Mouse (Mus musculus) kidney, adult 9 months (tissue): ENCODE data around the gene Hdac10.

Experiments used
- DNase-seq: peaks from one replicate; pipeline ENCODE4 v3.0.0; 2022

The Hdac10 gene

GRCm38 (mm10) chr15:89122649-89123366 lies 5.7 kb downstream of the Hdac10 start, which contains the start of gene Tubgcp6:
TSS of gene Tubgcp6 (minus strand) at chr15:89123112.
- peak; percentile 96 for DNase-seq

- DNase-seq = no peak
These were observed 10.5 kb downstream of the Hdac10 start for GRCm38 (mm10) chr15:89118007-89118406.

DNA sequence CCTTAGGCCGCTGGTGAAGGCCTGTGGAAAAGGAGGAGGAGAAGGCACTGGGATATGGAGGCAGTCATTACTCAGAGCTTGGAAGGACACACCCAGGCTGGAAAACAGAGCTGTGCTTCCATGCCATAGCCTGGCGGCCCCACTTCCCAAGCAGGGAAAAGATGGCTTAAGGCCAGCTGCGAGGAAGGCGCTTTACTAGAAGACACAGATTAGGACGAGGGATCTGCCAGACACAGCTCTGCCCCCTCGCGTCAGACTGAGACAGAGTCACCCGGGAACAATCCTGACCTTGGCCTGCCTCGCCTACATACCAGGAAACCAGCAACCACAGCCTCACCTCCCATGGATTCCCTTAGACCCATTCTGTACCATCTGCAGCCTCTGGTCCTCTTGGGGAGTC lies 18.4 kb downstream of the Hdac10 start:
- no peak for DNase-seq

- no peak for DNase-seq
These were observed 21.5 kb downstream of the Hdac10 start for GRCm38 (mm10) chr15:89106976-89107375.

DNA sequence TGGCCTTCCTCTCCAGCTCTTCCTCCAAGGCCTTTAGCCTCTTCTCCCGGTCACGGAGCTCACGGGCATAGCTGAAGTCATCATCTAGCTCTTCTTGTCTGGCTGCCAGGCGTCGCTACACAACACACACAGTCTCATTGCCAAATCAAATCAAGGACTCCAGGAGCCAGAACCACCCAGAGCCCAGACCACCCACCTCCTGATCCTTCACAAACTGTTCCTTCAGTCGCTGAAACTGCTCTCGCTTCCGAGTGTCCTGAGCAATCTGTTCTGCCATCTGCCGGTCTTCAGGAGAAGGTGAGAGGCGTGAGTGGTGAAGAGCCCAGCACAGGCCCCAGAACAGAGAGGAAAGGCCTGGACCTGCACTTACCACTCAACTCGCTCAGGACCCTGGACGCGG lies 22.4 kb downstream of the Hdac10 start:
- no peak for DNase-seq

DNA sequence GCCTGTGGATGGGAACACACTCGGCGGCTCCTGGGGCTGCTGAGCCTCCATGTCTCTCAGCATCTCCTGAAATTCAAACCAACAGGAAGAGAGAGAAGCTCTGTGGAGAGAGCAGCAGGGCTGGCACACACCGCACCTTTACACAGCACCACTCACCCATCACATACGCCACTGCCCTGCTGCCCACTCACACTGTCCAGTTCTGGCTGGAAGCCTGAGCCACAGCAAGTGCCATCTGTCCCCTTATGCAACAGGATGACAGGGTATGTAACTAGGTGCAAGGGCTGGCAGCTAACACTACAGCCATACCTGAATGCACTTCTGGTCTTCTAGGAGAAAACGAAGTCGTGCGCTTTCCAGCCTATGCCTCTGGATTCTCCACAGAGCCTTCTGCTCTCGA lies 24.1 kb downstream of the Hdac10 start:
- DNase-seq = no peak

DNA sequence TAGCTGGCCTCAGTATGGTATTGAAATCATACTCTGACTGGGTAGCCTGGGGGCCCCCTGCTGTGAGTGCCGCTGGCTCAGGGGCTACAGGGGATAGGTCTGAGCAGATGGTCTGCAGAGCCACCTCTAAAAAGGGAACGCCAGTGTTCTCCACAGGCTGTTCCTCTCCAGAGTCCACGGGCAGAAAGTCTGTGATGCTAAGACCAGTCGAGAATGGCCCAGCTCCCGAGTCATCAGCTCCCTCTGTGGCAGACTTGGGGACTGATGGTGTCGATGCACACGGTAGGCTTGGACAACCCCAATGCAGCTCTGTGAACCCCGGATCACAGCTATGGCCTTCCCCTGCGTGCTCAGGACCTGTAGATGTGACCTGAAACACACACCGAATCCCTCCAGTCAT lies 24.6 kb downstream of the Hdac10 start:
- no peak for DNase-seq

DNA sequence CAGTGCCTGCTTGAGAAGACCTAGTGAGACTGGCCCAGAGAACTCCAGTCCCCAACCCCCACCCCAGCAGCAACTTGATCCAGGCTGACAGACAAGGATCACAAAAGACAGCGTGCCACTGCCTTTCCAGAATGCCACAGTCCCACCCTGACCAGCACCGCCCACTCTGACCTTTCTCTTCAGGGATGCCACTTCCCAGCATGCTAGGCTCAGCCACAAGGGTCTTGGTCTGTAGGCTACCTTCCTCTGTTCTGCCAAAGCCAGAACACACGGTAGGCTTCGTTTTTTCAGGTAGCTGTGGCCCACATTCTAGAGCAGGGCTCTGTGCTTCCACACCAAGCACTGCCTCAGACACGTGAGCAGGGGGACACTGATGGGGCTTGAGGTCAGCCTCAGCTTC lies 25.9 kb downstream of the Hdac10 start:
- DNase-seq = no peak

DNA sequence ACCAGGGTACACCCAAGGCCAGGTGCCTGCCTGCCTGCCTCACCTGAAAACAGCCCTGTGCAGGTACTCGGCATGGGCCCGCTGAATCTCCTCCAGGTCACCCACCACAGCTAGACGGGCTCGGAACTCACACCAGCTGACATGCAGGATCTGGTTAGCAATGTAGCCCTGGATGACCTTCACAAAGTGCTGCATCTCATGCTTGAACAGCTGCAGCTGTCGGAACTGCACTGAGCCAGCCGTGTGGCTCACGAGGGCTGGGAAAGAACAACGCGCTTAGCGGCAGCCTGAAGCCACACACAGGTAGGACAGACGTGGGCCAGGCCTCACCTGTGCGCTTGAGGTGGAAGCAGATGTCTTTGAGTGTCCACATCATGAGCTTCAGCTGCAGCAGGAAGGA lies 27.7 kb downstream of the Hdac10 start:
- no peak for DNase-seq

DNA sequence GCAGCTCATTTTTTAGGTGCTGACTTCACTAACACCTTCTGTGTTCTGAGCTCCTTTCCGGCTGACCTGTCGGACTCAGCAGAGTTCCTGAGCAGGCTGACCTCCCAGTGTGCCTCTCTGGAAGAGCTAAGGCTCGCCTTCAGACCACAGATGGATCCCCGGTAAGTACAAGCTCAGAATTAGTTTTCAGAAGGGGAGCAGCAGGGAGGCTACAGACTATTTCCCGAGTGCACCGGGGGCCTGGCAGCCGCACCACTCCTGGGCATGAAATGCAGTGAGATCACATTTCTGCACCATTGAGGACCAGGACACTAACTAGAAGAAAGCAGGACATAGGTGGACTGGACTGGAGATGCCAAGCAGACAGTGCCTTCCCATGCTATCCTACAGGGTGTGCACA lies 29.9 kb downstream of the Hdac10 start:
- DNase-seq = no peak

DNA sequence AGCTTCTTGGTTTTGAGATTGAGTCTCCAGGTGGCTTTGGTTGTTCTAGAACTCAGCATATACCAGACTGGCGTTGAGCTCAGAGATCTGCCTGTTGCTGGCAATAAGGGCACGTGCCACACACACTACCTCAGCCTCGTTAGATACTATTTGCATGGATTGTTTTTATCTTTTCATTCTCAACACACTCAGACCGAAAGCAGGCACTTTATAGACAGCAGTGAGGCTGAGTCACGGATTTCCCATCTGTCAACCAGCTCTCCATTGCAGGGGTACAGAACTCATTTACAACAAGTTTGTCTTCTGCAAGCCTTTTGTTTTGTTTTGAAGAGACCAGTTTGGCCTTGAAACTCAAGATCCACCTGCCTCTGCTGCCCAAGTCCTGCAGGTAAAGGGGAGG lies 31.1 kb downstream of the Hdac10 start:
- no peak for DNase-seq

DNA sequence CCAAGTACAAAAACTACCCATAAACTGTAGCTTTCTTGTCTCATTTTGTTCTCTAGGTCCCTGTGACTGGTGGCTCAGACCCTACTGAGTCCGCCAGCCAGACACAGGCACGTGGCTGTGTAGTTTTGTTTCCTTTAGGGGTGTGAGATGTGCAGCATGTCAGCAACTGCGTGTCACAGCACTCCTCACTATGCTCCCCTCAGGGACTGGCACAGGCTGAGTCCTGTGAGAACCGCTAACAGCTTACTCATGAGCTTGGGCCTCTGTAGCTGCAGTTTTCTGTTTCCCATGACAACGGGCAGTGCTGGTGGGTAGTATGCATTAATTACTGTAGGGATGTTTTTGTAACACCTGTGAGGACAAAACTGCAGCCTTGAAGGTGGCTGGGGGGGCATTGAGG lies 36.3 kb downstream of the Hdac10 start:
- DNase-seq = no peak

- no peak for DNase-seq
These were observed 37.8 kb downstream of the Hdac10 start for GRCm38 (mm10) chr15:89090662-89091061.

DNA sequence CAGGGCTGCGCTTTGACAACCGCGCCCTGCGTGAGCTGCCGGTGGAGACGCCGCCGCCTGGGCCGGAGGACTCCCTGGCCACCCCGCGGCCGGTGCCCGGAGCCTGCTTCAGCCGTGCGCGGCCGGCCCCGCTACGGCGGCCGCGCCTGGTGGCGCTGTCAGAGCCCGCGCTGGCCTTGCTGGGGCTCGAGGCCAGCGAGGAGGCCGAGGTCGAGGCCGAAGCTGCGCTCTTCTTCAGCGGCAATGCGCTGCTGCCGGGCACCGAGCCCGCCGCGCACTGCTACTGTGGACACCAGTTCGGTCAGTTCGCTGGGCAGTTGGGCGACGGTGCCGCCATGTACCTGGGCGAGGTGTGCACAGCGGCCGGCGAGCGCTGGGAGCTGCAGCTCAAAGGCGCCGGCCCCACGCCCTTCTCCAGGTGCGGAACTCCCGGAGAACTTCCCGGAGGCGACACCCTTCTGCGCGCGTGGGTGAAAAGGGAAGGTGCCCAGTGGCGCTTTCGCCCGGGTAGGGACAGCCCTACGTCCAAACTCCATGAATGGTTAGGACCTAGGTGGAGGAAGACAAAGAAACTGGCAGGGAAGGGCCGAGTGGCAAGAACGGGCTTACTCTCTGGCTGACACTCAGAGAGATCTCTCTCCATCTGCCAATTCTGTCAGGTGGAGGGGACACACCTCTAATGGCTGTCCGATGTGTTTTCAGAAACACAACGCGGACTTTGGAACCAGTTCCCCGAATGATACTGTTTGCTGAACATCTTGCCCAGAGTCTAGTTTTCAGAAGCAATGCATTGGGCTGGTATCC lies 39.0 kb downstream of the Hdac10 start:
- peak; percentile 63 for DNase-seq

- DNase-seq = peak; percentile 94
These were observed 39.8 kb downstream of the Hdac10 start, which contains the start of gene Selenoo for GRCm38 (mm10) chr15:89088607-89089247. TSS of gene Selenoo (plus strand) at chr15:89089084.

DNA sequence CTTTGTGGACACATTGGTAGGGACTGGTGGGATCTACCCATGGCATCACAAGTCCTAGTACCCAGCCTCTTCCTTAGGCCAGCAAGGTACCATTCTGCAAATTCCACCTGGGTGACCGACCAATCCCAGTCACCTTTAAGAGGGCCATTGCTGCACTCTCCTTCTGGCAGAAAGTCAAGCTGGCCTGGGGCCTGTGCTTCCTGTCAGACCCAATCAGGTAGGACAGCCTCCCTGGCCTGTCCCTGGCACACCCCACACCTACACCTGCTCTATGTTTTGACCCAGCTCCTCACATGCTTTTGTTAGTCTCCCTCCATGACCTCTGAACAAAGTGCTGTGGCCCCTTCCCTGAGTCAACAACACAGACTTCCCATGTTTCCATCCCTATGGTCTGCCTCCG lies 43.7 kb downstream of the Hdac10 start:
- DNase-seq = no peak

GRCm38 (mm10) chr15:89083906-89084305 lies 44.6 kb downstream of the Hdac10 start:
- DNase-seq = no peak

- DNase-seq = peak; percentile 90
These were observed 50.2 kb downstream of the Hdac10 start for GRCm38 (mm10) chr15:89078208-89078836.

GRCm38 (mm10) chr15:89076156-89076731 lies 52.3 kb downstream of the Hdac10 start:
- peak; percentile 58 for DNase-seq

GRCm38 (mm10) chr15:89075478-89076147 lies 52.9 kb downstream of the Hdac10 start:
- DNase-seq = peak; percentile 89

DNA sequence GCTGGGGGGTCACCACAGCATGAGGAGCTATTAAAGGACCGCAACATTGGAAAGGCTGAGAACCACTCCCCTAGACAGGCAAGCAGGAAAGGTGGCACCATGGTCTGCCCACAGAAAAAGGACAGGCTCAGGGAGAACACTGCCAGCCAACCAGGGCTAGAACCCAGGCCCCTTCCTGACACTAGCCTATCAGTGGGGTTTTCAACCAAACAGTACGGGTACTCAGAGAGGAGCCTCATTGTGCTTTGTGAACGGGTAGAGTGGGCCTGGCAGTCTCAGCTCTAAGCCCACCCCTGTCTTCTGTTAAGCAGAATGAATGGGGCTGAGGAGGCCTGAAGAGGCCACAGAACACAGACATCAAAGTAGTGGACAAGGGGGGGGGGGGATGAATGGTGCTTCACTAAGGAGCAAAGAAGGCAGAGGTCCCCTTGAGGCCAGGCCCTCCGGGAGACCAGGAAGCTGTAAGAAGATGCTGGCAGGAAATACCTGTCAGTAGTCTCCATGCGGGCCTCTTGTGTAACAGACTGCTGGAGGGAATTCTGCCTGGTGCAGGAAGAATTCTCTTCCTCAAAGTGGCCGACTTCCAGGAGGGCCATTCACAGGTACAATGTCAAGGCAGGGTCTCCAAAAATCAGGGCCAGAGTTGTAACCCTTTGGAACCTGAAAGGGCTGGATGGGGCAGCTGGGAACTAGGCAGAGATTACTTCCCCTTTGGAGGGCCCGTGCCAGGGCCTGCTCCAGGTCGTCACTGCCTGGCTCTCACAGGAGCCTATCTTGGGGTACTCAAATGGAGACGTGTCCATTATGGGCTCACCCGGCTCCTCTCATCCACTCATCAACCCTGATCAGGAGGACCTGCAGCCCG lies 53.7 kb downstream of the Hdac10 start, which contains the start of gene Trabd:
TSS of gene Trabd (plus strand) at position 512 of the 865 bp plus-strand sequence.
- peak; percentile 9 for DNase-seq
